Mouse (Mus musculus) forebrain, embryonic 12.5 days (tissue): ENCODE results near the gene Eef1akmt3. TPM values are rescaled to one million over a fixed set of nuclear protein-coding genes. Genes with fewer than 3 reads are reported as not detected.

Experiments used
- ATAC-seq: fragments of 200-750 bp; cut with Nextera tagmentation; 2 replicates; pipeline ENCODE4 v1.8.0; 2017; ENCODE audit warnings: moderate TSS enrichment; ENCODE audit not compliant: low FRiP score
- H3K27ac ChIP-seq: fragments of 300-500 bp; sonication (generic); 2 replicates; pipeline ENCODE4 v1.5.1; 2016; ENCODE audit warnings: mild to moderate bottlenecking
- H3K27me3 ChIP-seq: fragments of 300-500 bp; sonication (generic); 2 replicates; pipeline ENCODE4 v1.6.1; 2016; ENCODE audit warnings: mild to moderate bottlenecking
- H3K36me3 ChIP-seq: fragments of 300-500 bp; sonication (generic); replicated peaks from 2 replicates; pipeline ENCODE4 v1.6.1; 2016; ENCODE audit warnings: mild to moderate bottlenecking
- H3K4me1 ChIP-seq: fragments of 300-500 bp; sonication (generic); 2 replicates; pipeline ENCODE4 v1.6.1; 2016
- H3K4me2 ChIP-seq: fragments of 300-500 bp; sonication (generic); 2 replicates; pipeline ENCODE4 v1.6.1; 2016; ENCODE audit warnings: mild to moderate bottlenecking, moderate library complexity
- H3K4me3 ChIP-seq: fragments of 300-500 bp; sonication (generic); replicated peaks from 2 replicates; pipeline ENCODE4 v1.5.1; 2016; ENCODE audit warnings: mild to moderate bottlenecking
- H3K9ac ChIP-seq: fragments of 300-500 bp; sonication (generic); 2 replicates; pipeline ENCODE4 v1.6.1; 2016; ENCODE audit warnings: mild to moderate bottlenecking
- H3K9me3 ChIP-seq: fragments of 300-500 bp; sonication (generic); 2 replicates; pipeline ENCODE4 v1.6.1; 2016
- WGBS: fragments of 180-500 bp; shearing (Covaris S2); methylation state at CpG from one replicate; pipeline ENCODE4 v1.1.7; 2016; 5-methylcytosine and 5-hydroxymethylcytosine counted together
- polyA plus RNA-seq: library from polyadenylated mRNA; unstranded; fragments of >200 nt; fragmentation: Nextera tagmentation; extraction: Ambion mirVana; gene quantifications from 2 replicates; pipeline ENCODE4 v1.2.1, GENCODE M21; 2016

Eef1akmt3 gene
- polyA plus RNA-seq: 0.14 and 0.20 TPM in 2 replicates

DNA sequence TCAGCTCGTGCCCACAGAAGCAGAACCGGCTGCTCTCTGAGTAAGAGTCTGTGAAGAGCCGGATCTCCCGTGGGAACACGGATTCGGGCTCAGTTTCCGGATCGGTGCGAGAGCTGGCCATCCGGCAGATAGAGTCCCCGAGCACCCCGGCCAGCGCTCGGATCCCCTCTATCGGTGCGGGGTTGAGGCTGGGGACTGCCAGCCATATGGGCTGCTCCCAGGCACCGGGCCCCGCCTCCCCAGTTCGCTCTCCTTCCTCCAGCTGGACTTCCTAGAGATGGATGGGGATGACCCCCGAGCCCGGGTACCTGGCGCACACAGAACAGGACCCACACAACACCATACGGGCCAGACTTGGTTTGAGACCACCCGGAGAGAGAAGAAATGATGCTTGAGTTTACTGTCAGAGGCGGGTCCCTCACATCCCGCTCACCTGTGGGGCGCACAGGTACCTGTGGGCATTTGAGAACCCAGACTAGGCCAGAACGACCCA lies at the start of gene Eef1akmt3, which contains the start of gene Mettl1:
Gene Eef1akmt3 (minus strand): TSS at position 240 of the 493 bp plus-strand sequence.
Gene Mettl1 (plus strand): TSS at position 141 of the 493 bp plus-strand sequence.
- Histone ChIP-seq H3K9ac (peak within 1 kb of the TSS; percentile 71), H3K4me1 (peaks cover 18% of the 10 kb centered on the region), H3K36me3 (peaks cover 10% of the 10 kb centered on the region), H3K4me2 (peak within 1 kb of the TSS; percentile 99), H3K27ac (no peak within 1 kb of the TSS), H3K27me3 (peaks cover 19% of the 10 kb centered on the region), H3K9me3 (no peaks in the 10 kb centered on the region), H3K4me3 (peak within 1 kb of the TSS; percentile 82)
- peak; percentile 73 for ATAC-seq
- under 1% methylated on average over 28 of the region's 28 CpGs for WGBS

DNA sequence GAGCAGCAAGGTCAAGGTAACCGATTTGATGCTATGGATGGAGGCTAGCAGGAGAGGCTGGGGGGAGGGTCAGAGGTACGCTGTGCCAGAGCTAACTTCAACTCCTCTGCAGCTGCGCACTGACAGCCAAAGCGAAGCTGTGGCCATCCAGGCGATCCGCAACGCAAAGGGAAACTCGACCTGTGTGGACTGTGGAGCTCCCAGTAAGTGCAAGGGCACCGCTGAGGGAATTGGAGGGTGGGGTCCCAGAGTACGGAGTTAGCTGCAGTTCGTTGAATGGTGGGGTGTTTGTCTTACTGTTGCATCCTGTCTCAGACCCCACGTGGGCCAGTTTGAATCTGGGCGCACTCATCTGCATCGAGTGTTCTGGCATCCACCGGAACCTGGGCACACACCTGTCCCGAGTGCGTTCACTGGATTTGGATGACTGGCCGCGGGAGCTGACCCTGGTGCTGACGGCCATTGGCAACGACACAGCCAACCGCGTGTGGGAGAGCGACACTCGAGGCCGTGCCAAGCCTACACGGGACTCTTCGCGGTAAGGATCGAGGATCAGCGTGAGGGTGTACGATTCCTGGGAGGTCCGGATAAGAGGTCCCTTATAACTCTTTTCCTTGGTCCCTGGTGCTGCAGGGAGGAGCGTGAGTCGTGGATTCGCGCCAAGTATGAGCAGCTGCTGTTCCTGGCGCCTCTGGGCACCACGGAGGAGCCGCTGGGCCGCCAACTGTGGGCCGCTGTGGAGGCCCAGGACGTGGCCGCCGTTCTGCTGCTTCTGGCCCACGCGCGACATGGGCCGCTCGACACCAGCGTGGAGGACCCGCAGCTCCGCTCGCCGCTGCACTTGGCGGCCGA lies 49.5 kb upstream of the Eef1akmt3 start:
- Histone ChIP-seq H3K27me3 (peaks cover 69% of the 10 kb centered on the region), H3K4me1 (peaks cover 19% of the 10 kb centered on the region), H3K9ac (0 out of 2 replicates have a peak overlapping the region, but pooled peaks have one; percentile 25), H3K36me3 (peaks cover 14% of the 10 kb centered on the region), H3K4me3 (peak overlapping the region; percentile 33), H3K4me2 (peak overlapping the region; percentile 52), H3K27ac (no peak overlapping the region), H3K9me3 (no peaks in the 10 kb centered on the region)
- 7% methylated on average over 57 of the region's 57 CpGs for WGBS
- ATAC-seq: peak; percentile 9; the same call in 1 of the 2 replicates

DNA sequence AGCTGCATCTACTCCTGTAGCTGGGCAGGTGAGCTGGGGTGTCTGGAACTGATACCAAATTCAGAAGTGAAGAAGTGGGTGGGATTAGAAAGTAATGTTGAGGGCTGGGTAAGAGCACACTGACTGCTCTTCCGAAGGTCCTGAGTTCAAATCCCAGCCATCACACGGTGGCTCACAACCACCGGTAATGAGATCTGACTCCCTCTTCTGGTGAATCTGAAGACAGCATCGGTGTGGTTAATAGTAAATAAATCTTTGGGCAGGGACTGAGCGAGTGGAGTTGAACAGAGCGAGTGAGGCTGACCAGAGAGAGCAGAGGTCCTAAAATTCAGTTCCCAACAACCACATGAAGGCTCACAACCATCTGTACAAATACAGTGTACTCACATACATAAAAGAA lies 44.3 kb upstream of the Eef1akmt3 start:
- Histone ChIP-seq H3K4me1 (peaks cover 22% of the 10 kb centered on the region), H3K9me3 (no peaks in the 10 kb centered on the region), H3K9ac (no peak overlapping the region), H3K4me2 (no peak overlapping the region), H3K36me3 (peaks cover 4% of the 10 kb centered on the region), H3K27me3 (peaks cover 83% of the 10 kb centered on the region), H3K4me3 (no peak overlapping the region), H3K27ac (no peak overlapping the region)
- no peak for ATAC-seq
- 81% methylated on average over 6 of the region's 6 CpGs for WGBS

DNA sequence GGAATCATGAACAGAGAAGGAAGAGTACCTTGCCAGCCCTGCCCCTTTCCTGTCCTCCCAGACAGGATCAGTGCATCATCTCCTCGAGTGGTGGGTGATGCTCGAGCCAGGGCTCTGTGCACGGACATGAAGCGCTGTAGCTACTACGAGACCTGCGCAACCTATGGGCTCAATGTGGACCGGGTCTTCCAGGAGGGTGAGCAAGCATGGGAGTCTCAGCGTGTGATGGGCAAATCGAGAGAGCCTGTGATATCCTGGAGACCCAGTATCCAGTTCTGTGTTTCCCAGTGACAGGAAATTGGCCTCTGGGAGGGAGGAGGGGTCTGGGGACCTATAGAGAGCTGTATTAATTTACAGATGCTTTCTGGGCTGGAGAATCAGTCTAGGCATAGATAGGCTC lies 43.7 kb upstream of the Eef1akmt3 start:
- Histone ChIP-seq H3K9ac (no peak overlapping the region), H3K4me1 (peaks cover 27% of the 10 kb centered on the region), H3K36me3 (peaks cover 4% of the 10 kb centered on the region), H3K4me3 (no peak overlapping the region), H3K4me2 (no peak overlapping the region), H3K9me3 (no peaks in the 10 kb centered on the region), H3K27ac (no peak overlapping the region), H3K27me3 (peaks cover 83% of the 10 kb centered on the region)
- ATAC-seq: no peak
- WGBS: 86% methylated on average over 9 of the region's 9 CpGs

DNA sequence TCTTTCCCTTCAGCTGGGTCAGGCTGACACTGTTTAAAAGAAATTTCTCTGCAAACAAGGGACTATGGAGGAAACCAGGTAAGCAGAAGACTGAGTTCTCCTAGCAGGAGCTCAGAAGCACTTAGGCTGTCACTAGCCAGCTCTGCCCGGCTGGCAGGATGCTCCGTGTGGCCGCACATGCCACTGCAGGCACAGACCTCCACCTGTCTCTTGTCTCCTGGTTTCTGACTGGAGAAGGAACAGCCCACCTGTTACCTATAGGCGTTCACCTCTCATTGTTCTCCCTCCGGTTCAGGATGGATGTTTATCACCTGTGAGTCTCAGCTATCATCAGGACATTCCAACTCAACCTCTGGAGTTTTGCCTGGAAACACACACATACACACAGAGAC lies 42.6 kb upstream of the Eef1akmt3 start:
- Histone ChIP-seq H3K9ac (no peak overlapping the region), H3K27me3 (peaks cover 83% of the 10 kb centered on the region), H3K4me2 (no peak overlapping the region), H3K9me3 (no peaks in the 10 kb centered on the region), H3K36me3 (peaks cover 4% of the 10 kb centered on the region), H3K4me1 (peaks cover 36% of the 10 kb centered on the region), H3K27ac (no peak overlapping the region), H3K4me3 (no peak overlapping the region)
- no peak for ATAC-seq
- 65% methylated on average over 5 of the region's 5 CpGs for whole genome bisulfite sequencing

DNA sequence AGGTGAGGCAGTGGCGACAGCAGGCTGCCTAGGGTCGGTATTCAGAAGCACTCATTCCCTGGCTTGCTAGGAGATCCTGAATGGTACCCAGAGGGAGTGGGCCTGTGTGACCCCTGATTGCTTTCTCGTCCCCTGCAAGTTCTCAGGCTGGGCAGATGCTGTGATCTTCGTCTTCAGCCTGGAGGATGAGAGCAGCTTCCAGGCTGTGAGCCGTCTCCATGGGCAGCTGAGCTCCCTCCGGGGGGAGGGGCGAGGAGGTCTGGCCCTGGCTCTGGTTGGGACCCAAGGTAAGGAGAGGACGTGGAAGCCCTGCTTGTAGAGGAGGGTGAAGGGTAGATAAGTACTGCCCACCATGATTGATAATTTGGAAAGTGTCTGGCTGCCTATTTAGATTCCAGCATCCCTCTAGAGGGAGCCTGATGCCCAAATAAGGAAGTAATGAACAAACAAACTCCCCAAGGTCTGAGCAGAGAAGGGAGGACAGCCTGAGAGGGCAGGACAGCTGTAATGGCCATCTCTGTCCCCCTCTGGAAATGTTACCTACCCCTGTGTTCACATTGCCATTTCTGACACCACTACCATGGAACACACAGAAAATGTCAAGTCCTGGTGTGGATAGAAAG lies 42.1 kb upstream of the Eef1akmt3 start:
- Histone ChIP-seq H3K27ac (no peak overlapping the region), H3K4me3 (no peak overlapping the region), H3K9me3 (no peaks in the 10 kb centered on the region), H3K36me3 (peaks cover 4% of the 10 kb centered on the region), H3K4me1 (peaks cover 37% of the 10 kb centered on the region), H3K27me3 (peaks cover 80% of the 10 kb centered on the region), H3K4me2 (no peak overlapping the region), H3K9ac (no peak overlapping the region)
- 37% methylated on average over 8 of the region's 8 CpGs for WGBS
- ATAC-seq: no peak

DNA sequence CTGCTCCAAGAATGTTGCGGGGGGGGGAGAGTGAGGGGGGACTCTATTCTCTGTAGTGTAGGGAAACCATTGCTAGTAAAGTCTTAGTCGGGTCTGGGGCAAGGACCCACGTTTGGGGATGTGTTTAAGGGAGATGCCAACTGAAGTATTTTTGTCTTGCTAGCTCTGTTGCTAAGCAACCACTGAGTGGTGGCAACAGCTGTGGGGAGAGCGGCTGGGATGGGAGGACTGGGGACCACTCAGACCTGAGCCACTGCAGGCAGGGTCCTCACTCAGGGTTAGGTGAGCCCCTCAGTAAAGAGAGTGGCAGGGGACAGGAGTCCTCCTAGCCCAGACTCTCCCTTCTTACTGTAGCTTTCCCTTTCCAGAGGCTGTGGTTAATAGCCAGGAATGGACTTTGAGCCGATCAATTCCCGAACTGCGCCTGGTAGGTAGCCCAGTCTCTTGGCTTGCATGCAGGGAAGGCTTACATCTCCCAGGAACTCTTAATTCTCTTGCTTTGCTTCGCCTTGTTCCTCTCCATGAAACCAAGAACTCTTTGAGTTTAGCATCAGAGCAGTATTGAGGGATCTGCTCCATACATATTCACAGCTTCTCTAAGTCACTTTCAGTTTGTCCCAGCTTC lies 40.8 kb upstream of the Eef1akmt3 start:
- Histone ChIP-seq H3K9me3 (no peaks in the 10 kb centered on the region), H3K36me3 (no peaks in the 10 kb centered on the region; the same call in 1 of the 2 replicates), H3K27ac (no peak overlapping the region), H3K4me2 (peak overlapping the region; percentile 100), H3K9ac (peak overlapping the region; percentile 48; the same call in 1 of the 2 replicates), H3K4me3 (peak overlapping the region; percentile 75), H3K27me3 (peaks cover 79% of the 10 kb centered on the region), H3K4me1 (peaks cover 48% of the 10 kb centered on the region)
- 29% methylated on average over 8 of the region's 8 CpGs for WGBS
- peak; percentile 30; the same call in 1 of the 2 replicates for ATAC-seq

DNA sequence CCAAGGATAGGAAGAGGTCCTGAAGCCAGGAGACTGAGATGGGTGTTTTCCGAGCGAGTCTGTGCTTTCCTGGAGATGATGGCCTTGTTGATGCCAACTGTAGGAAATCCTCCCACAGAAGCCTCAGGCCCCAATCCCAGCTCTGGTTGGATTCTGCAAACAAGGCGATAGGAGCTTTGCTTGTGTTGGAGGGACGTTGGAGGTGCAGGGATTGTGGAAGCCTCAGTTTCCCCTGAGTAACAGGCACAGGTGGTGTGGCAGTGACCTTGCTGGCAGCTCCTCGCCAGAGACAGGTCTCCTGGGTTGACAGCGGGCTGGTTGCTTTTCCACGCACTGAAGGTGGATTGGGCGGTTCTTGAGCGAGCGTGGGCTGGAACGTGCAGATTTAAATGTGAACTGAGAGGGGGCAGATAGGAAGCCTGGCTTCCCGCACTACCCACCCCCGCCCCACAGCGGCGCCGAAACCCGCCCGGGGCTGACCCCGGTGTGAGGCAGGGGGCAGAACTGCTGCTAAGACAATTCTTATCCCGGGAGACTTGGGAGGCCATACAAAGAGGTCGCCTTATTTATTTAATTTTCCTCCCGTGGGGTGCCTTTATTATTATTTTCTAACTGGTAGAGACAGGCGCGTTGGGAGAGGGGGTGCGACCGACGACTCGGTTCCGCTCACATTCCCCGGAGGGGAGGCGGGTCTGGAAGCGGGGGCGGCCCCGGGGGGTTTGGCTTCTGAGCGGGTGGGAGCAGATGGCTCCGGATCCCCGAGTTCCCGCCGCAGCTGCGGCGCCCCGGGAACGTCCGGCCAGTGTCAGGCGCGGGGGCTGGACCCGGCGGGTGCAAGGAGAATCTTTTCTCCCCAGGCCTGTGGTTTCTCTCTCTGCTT lies 39.8 kb upstream of the Eef1akmt3 start:
- H3K27ac ChIP-seq: no peak overlapping the region
- peaks cover 50% of the 10 kb centered on the region for H3K4me1 ChIP-seq
- no peaks in the 10 kb centered on the region for H3K36me3 ChIP-seq
- H3K9ac ChIP-seq: peak overlapping the region; percentile 48
- no peak for ATAC-seq
- peaks cover 81% of the 10 kb centered on the region for H3K27me3 ChIP-seq
- no peaks in the 10 kb centered on the region for H3K9me3 ChIP-seq
- H3K4me3 ChIP-seq: peak overlapping the region; percentile 75
- WGBS: 2% methylated on average over 48 of the region's 48 CpGs
- peak overlapping the region; percentile 100 for H3K4me2 ChIP-seq

DNA sequence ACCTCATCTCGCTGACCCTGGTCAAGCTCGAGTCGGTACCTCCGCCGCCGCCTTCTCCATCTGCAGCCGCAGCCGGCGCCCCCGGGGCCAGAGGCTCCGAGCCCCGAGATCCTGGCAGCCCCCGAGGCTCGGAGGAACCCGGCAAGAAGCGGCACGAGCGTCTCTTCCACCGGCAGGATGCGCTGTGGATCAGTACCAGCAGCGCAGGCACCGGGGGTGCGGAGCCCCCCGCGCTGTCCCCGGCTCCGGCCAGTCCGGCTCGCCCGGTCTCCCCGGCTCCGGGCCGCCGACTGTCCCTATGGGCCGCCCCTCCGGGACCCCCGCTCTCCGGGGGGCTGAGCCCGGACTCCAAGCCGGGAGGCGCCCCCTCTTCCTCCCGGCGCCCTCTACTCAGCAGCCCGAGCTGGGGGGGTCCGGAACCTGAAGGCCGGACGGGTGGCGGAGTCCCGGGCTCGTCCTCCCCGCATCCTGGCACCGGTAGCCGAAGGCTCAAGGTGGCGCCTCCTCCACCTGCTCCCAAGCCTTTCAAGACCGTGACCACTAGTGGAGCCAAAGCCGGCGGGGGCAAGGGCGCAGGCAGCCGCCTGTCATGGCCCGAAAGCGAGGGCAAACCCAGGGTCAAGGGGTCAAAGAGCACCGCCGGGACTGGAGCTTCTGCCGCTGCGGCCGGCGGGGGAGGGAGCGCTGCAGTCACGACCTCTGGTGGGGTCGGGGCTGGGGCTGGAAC lies 38.5 kb upstream of the Eef1akmt3 start:
- H3K27ac ChIP-seq: peak overlapping the region; percentile 77; the same call in 1 of the 2 replicates
- ATAC-seq: peak; percentile 21
- H3K27me3 ChIP-seq: peaks cover 77% of the 10 kb centered on the region
- H3K4me2 ChIP-seq: peak overlapping the region; percentile 100
- H3K9ac ChIP-seq: peak overlapping the region; percentile 87
- H3K36me3 ChIP-seq: no peaks in the 10 kb centered on the region
- H3K9me3 ChIP-seq: no peaks in the 10 kb centered on the region
- WGBS: under 1% methylated on average over 66 of the region's 70 CpGs
- H3K4me3 ChIP-seq: peak overlapping the region; percentile 75
- peaks cover 51% of the 10 kb centered on the region for H3K4me1 ChIP-seq

DNA sequence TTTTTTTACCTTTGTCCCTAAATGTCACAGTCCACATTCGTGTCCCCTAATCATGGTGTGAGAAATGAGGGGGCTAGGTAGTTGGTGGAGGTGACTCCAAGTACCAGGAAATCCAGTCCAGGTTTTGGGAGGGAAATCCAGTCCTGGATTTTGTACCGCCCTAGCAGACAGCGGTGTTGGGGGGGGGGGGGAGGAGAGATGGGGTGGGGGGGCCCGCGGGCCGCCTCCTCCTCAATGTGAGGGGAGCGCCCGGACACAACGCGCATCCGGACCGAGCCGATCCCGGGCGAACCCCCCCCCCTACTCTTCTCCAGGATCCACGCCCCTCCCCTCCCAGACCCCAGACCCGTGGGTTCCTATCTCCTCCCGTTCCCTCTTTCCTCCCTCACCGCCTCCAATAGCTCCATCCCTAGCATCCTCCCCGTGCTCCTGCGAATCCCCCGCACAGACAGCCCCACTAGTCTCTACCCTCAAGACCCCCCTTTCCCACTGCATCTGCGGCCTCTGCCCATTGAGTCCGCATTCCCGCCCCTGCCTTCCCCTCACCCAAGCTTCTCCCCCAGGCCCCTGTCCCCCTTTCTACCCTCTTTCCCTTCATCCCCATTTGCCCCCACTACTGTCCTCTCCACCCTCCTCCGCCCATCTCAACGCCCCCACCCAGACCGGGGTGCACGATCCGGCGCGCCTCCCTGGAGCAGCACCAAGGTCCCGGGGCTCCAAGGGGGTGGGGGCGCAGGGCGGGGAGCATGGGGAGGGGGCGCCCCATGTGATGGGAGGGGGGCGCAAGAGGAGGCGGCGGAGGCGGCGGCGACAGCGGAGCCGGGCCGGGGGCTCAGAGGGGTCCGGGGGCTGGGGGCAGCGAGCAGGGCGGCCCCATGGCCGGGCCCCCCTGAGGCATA lies 37.6 kb upstream of the Eef1akmt3 start:
- peak overlapping the region; percentile 77 for H3K27ac ChIP-seq
- peaks cover 51% of the 10 kb centered on the region for H3K4me1 ChIP-seq
- H3K9ac ChIP-seq: peak overlapping the region; percentile 87
- H3K4me2 ChIP-seq: peak overlapping the region; percentile 100
- ATAC-seq: peak; percentile 71
- H3K36me3 ChIP-seq: no peaks in the 10 kb centered on the region
- under 1% methylated on average over 27 of the region's 49 CpGs for WGBS
- H3K4me3 ChIP-seq: peak overlapping the region; percentile 75
- H3K9me3 ChIP-seq: no peaks in the 10 kb centered on the region
- H3K27me3 ChIP-seq: peaks cover 68% of the 10 kb centered on the region
